Mouse (Mus musculus) thymus, postnatal 36 days (tissue): ENCODE measurements around the gene Tigd4.
"Not testable (repeated sequence)": the region's sequence is repeated elsewhere in the genome, so short reads cannot be mapped to it uniquely, and the experiment has no call there.

ENCODE experiments used
- DNase-seq, 2 experiments: peaks; one replicate each; pipeline ENCODE4 v3.0.0; 2022; ENCODE audit warnings: mixed read lengths in 2 of 2

The Tigd4 gene

DNA sequence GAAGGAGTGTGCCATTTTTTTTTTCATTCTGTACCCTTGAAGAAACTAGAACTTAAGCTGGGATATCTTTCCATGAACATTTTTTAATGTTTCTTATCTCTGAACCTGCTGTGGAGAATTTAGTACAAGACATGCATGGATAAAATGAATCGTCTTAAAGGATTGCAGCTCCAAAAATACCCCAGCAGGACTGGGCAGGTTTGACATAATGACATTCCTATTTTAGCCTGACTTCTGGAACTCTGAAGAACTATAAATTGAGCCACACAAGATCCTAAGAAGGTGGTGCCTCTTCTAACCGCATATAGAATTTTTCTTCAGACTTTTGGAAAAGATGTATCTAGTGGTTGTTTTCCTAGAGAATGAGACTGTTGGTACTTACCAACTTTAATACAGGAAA, at the start of gene Tigd4:
Gene Tigd4 (plus strand): TSS at position 301 of the 400 bp plus-strand sequence.
- DNase-seq, result no peak

DNA sequence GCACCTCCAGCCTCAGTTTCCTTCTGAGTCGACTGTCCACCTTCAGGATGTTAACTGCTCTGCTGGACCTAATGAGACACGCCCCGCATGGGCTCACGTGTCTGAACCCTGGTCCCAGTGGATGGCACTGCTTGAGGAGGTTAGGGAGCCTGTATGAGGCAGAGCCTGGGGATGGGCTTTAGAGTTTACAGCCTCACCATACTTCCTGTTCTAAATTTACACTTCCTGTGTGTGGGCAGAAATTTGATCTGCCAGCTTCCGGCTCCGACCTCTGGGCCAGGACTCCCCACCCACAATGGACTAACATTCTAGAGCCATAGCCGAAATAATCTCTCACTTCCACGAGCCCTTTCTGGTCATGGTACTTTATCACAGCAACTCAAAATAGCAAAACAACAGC, 46.2 kb upstream of the Tigd4 start:
- peak; percentile 11 to 27 for DNase-seq

GRCm38 (mm10) chr3:84555780-84556179, 37.6 kb upstream of the Tigd4 start:
- no peak for DNase-seq

- no peak for DNase-seq
These were observed 35.1 kb upstream of the Tigd4 start for GRCm38 (mm10) chr3:84558301-84558700.

DNA sequence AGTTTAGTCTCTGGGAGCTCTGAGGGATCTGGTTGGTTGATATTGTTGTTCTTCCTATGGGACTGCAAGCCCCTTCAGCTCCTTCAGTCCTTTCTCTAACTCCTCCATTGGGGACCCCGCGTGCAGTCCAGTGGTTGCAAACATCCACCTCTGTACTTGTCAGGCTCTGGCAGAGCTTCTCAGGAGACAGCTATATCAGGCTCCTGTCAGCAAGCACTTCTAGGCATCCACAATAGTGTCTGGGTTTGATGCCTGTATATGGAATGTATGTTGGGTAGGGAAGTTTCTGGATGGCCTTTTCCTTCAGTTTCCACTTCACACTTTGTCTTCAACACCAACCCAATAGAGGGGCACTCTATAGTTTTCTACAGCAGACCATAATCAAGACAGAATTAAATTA, 30.5 kb upstream of the Tigd4 start:
- not testable (repeated sequence) for DNase-seq

GRCm38 (mm10) chr3:84563415-84563814, 30.0 kb upstream of the Tigd4 start:
- no peak for DNase-seq

- DNase-seq, result no peak
These were observed 24.8 kb upstream of the Tigd4 start for GRCm38 (mm10) chr3:84568540-84568939.

DNA sequence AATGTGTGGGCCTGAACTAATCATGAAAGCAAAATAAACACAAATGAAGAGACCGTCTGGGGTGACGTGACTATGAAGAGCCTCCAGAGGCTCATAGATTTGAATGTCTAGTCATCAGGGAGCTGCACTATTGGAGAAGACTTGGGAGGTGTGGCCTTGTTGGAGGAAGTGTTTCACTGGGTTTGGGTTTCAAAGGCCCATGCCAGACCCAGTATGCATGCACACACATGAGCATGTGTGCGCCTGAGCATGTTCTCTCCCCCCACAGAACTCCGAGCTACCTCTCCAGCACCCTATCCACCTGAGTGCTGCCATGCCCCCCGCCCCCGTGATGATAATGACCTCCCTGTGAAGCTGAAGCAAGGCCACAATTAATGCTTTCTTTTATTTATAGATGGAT, 23.8 kb upstream of the Tigd4 start:
- no peak for DNase-seq

DNA sequence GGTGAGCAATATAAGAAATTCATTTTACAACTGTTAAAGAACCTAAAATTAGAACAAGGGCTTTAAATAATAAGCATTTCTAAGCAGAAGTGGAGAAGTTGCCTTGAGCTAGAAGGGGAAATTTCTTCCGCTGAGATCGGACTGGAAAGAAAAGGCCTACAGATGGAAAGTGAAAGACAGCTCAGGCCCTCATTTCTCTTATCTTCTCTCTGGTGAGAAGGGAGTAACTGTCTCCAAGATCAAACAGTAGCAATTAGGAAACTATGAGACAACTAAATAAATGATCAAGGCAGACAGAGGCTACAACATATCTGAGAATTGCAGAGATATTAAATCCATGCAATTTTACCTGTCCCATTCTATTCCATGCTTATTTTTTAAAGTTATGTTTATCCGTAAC, 22.9 kb upstream of the Tigd4 start:
- DNase-seq, result no peak

- no peak for DNase-seq
These were observed 12.7 kb upstream of the Tigd4 start for GRCm38 (mm10) chr3:84580716-84581115.

GRCm38 (mm10) chr3:84581696-84582022, 11.7 kb upstream of the Tigd4 start:
- DNase-seq, result no peak

GRCm38 (mm10) chr3:84582023-84582912, 11.1 kb upstream of the Tigd4 start, which contains the start of gene Arfip1:
Gene Arfip1, minus strand, starts transcription at chr3:84582625.
- DNase-seq, result peak; percentile 94

DNA sequence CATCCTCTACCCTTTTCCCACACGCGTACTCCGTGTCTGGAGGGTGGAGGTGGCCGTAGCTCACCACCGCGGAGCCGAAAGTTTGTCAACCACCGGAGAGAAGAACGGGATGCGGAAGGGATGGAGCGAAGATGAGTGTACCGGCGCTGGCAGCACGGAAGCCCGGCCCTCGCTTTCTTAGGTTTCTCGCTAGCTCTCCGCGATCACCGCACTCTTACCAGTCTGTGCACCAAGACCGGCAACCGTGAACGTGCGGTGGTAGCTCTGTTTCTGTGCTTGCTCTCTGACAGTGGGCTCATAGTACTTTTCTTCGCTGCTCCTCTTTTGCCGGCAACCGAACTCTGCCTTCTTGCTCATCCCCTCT, 10.5 kb upstream of the Tigd4 start:
- DNase-seq, result no peak

DNA sequence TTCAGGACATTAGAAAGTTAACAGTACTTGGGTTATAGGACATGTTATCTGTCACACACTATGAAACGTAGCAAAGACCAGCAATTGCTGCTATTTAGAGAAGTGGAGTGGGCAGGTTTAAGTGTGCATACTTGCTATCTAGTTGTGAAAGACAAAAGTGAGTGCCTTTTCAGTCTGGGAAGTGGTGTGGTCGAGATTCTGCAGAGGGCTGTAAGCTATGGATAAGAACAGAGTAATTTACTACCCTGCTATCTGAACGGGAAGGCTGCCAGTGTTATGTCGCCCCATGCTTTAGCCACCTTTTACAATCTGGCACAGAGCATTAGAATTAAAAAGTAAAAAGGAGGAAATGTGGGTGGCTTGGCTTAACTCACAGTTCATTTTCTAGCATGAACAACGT, 6.6 kb upstream of the Tigd4 start:
- no peak for DNase-seq

DNA sequence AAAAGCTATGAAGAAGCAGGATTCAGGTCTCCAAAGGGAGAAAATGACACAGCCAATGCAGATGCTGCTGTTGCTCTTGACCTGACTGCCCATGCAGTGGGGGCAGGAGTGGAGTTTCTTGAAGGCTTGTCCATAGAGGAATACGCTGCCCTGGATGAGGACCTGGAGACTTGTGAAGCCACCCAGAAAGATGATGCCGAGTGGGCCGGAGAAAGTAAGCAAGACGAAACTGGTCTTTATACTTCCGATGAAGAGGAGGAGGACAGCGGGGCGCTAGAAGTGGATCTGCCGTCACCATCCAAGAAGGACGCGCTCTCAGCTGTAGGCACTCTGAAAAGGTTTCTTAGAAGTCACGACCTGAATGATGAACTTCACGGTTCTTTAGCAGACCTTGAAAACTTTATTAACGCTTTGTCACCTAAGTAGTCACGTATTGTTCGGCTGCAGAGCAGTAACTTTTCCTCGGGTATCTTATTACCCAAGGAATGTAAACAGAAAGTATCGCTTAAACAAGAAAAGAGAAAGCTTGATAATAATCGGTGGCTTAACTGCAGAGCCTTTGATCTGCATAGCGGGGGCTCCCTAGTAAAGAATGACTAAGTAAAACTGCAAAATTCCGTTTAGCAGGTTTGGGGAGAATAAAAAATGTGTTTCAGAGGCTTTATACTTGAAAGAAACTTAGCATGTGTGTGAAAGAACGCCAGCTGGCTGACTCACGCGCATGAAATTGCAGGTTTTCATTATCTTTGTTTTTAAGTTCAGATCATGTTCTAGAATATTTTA, 1.7 kb downstream of the Tigd4 start:
- peak; percentile 10 to 14 for DNase-seq

GRCm38 (mm10) chr3:84595677-84596234, 2.4 kb downstream of the Tigd4 start:
- no peak for DNase-seq

- DNase-seq, result no peak
These were observed 4.8 kb downstream of the Tigd4 start for GRCm38 (mm10) chr3:84597996-84598734.

- no peak for DNase-seq
These were observed 5.4 kb downstream of the Tigd4 start for GRCm38 (mm10) chr3:84598756-84599155.

DNA sequence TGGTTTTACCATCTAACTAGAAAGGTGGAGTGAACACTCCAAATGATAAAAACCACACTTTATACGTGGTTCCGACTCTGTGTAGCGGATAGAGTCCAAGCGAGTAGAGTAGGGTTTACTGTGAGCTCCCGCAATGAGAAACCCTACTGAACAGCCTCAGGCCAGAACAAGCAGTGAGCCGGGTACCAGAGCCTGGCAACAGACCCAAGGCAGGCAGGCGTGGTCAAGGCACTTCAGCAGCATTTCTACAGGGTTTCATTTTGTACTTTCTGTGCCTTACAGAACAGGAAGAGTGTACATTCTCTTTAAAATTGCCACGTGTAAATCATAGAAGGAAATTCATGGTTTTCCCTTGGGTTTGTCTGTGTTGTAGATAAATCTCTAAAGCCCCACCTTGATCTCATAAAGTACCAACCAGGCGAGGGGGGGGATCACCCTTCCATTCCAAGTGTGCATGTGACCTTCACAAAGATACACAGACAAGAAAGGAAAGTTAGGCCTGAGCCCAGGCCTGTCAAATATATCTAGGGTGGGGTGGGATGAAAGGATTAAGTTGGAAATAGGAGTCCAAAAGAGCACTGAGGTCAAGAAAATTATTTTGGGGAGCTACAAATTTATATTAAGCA, 8.6 kb downstream of the Tigd4 start:
- DNase-seq, result no peak

GRCm38 (mm10) chr3:84602759-84603158, 9.4 kb downstream of the Tigd4 start:
- no peak for DNase-seq

DNA sequence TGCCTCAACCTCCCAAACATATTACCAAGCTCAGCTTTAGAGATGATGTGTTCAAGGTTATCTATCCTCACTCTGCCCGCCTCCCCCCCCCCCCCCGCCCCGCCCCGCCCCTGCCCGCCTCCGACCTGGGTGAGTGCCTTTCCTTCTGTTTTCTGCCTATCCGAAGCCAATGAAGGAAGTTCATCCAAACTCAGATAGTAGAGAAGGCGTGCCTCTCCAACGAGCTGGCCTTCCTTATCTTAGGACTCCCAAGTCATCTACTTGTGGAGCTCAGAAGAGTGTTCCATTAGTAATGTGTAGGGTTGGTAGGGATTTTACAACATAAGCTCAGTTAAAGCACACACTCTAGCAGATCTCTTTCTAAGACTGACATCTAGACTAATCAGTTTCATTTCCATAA, 9.8 kb downstream of the Tigd4 start:
- DNase-seq, result no peak

GRCm38 (mm10) chr3:84610183-84610710, 16.9 kb downstream of the Tigd4 start:
- DNase-seq, result no peak
